Comparison of ENCODE assay signal across 15 mouse cellular contexts in the genomic region with DNA sequence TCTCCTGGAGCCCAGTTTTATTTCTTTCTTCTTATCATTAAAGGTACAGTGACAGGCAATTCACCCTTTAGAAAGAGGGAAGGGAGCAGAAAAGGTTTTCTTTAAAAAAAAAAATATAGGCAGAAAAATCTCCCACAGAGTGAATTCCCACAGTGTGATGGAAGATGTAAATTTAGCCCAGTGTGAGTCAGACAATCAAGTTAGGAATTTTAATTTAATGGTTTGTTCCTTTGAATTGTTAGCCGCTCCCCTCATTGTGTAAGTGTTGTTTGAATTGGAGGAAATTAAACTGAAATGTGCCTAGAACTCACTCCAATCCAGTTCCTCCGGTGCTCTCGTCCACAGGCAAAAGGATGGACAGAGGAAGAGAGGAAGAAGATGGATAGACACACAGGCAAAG.
"Had no signal": no experiment of that assay in that cellular context is flagged by ENCODE, and none has a peak within 500 bp of the region (broad histone marks: within the 10 kb centered on the region; RNA-seq: fewer than 3 reads in every experiment).

No protein-coding gene starts in this region.

- H3K4me3 ChIP-seq: megakaryocyte, embryonic 14.5 days; midbrain, embryonic 13.5 days; midbrain, embryonic 15.5 days; neural tube, embryonic 12.5 days; stomach, embryonic 15.5 days had no signal

- H3K27me3 ChIP-seq: megakaryocyte, embryonic 14.5 days; midbrain, embryonic 13.5 days; midbrain, embryonic 15.5 days; neural tube, embryonic 12.5 days; stomach, embryonic 15.5 days had no signal

- H3K36me3 ChIP-seq: midbrain, embryonic 13.5 days; midbrain, embryonic 15.5 days; neural tube, embryonic 12.5 days; stomach, embryonic 15.5 days had no signal

- H3K9me3 ChIP-seq: midbrain, embryonic 13.5 days; midbrain, embryonic 15.5 days; neural tube, embryonic 12.5 days; stomach, embryonic 15.5 days had no signal

- H3K9ac ChIP-seq: lung, embryonic 14.5 days; midbrain, embryonic 13.5 days; midbrain, embryonic 15.5 days; neural tube, embryonic 12.5 days; stomach, embryonic 15.5 days had no signal

- ATAC-seq: midbrain, embryonic 13.5 days; midbrain, embryonic 15.5 days had no signal

- H3K4me1 ChIP-seq: megakaryocyte, embryonic 14.5 days; midbrain, embryonic 13.5 days; midbrain, embryonic 15.5 days; neural tube, embryonic 12.5 days; stomach, embryonic 15.5 days had no signal

- H3K4me2 ChIP-seq: lung, embryonic 14.5 days; midbrain, embryonic 11.5 days; midbrain, embryonic 13.5 days; midbrain, embryonic 15.5 days; neural tube, embryonic 12.5 days; stomach, embryonic 15.5 days had no signal

- H3K27ac ChIP-seq: macrophage; midbrain, embryonic 13.5 days; midbrain, embryonic 15.5 days; neural tube, embryonic 12.5 days; stomach, embryonic 15.5 days; stomach, postnatal 0 days had no signal

- DNase-seq: lung, adult 18-20 months; lung, embryonic 14.5 days; lung, postnatal 10 days; right cerebral cortex, postnatal 14 days; thymus, adult 18-20 months; thymus, postnatal 14 days; thymus, postnatal 36 days had no signal
